Mouse (Mus musculus) liver, adult 2 months (tissue): ENCODE measurements around the gene Gm20388. TPM values are rescaled to one million over a fixed set of nuclear protein-coding genes. Genes with fewer than 3 reads are reported as not detected.
A peak's percentile ranks its signal among the peaks of the same experiment; 100 is the strongest.

Source experiments
- DNase-seq: peaks from one replicate; pipeline ENCODE4 v3.0.0-alpha.2; 2011; ENCODE audit warnings: low read depth, low spot score; ENCODE audit errors: extremely low read depth
- H3K27ac ChIP-seq: fragments of 200-500 bp; replicated peaks from 2 replicates; pipeline ENCODE4 v1.5.1; 2012; ENCODE audit warnings: low read depth, mild to moderate bottlenecking, control low read depth, inconsistent platforms, low read length; ENCODE audit not compliant: insufficient read depth
- H3K27me3 ChIP-seq: fragments of 200-500 bp; 2 replicates; pipeline ENCODE4 v1.6.1; 2012; ENCODE audit warnings: mild to moderate bottlenecking, moderate library complexity, low read length, inconsistent platforms; ENCODE audit not compliant: control insufficient read depth, insufficient read depth
- H3K36me3 ChIP-seq: fragments of 200-500 bp; 2 replicates; pipeline ENCODE4 v1.6.1; 2012; ENCODE audit warnings: low read length, inconsistent platforms; ENCODE audit not compliant: control insufficient read depth, insufficient read depth
- H3K4me1 ChIP-seq: fragments of 200-500 bp; 2 replicates; pipeline ENCODE4 v1.6.1; 2011; ENCODE audit warnings: low read length; ENCODE audit not compliant: control insufficient read depth, insufficient read depth
- H3K4me3 ChIP-seq: fragments of 200-500 bp; 2 replicates; pipeline ENCODE4 v1.5.1; 2011; ENCODE audit warnings: low read depth, mild to moderate bottlenecking, control low read depth, low read length, moderate library complexity; ENCODE audit not compliant: insufficient read depth
- H3K79me2 ChIP-seq: fragments of 200-500 bp; 2 replicates; pipeline ENCODE4 v1.6.1; 2012; ENCODE audit warnings: inconsistent platforms, mild to moderate bottlenecking, low read length, moderate library complexity; ENCODE audit not compliant: control insufficient read depth, insufficient read depth
- H3K9ac ChIP-seq: fragments of 200-500 bp; 2 replicates; pipeline ENCODE4 v1.6.1; 2012; ENCODE audit warnings: low read depth, mild to moderate bottlenecking, control low read depth, inconsistent platforms, low read length
- CTCF ChIP-seq: fragments of 200-500 bp; IDR thresholded peaks from 2 replicates; pipeline ENCODE4 v1.5.1; 2011; ENCODE audit warnings: low read depth, low read length, control low read depth
- POLR2A ChIP-seq: fragments of 200-500 bp; IDR thresholded peaks from 2 replicates; pipeline ENCODE4 v1.6.1; 2011; ENCODE audit warnings: low read length, control low read depth; ENCODE audit not compliant: insufficient read depth; ENCODE audit errors: extremely low read depth
- WGBS: fragments of 180-500 bp; shearing (Covaris S2); methylation state at CpG from one replicate; pipeline ENCODE4 v1.1.7; 2018; 5-methylcytosine and 5-hydroxymethylcytosine counted together
- polyA plus RNA-seq: library from polyadenylated mRNA; depleted of rRNA; stranded (reverse); fragments of >200 nt; gene quantifications from 2 replicates; pipeline ENCODE4 v1.2.3, GENCODE M21; 2012
- total RNA-seq: library from RNA; depleted of rRNA; stranded (reverse); fragments of >200 nt; gene quantifications from 2 replicates; pipeline ENCODE4 v1.2.3, GENCODE M21; 2014

Gm20388 gene
- total and polyA plus RNA-seq, 2 experiments: 6.4 to 19.9 TPM

GRCm38 (mm10) chr8:122047206-122047870 is 2136.7 kb downstream of the Gm20388 start:
- Histone ChIP-seq H3K27me3 (no peaks in the 10 kb centered on the region), H3K27ac (peak overlapping the region; percentile 91), H3K9ac (peak overlapping the region; percentile 49; the same call in 1 of the 2 replicates), H3K4me3 (no peak overlapping the region), H3K79me2 (no peaks in the 10 kb centered on the region), H3K36me3 (no peaks in the 10 kb centered on the region), H3K4me1 (peaks cover 15% of the 10 kb centered on the region)
- TF ChIP-seq POLR2A: no peak
- peak; percentile 71 for TF ChIP-seq CTCF
- DNase-seq: peak; percentile 93
- WGBS: 22% methylated on average over 15 of the region's 15 CpGs

GRCm38 (mm10) chr8:122049266-122049665 is 2138.6 kb downstream of the Gm20388 start:
- no peaks in the 10 kb centered on the region for H3K36me3 ChIP-seq
- H3K4me1 ChIP-seq: peaks cover 15% of the 10 kb centered on the region
- no peak for DNase-seq
- TF ChIP-seq POLR2A: no peak
- no peak for TF ChIP-seq CTCF
- H3K27me3 ChIP-seq: no peaks in the 10 kb centered on the region
- H3K4me3 ChIP-seq: no peak overlapping the region
- no peaks in the 10 kb centered on the region for H3K79me2 ChIP-seq
- 88% methylated on average over 4 of the region's 4 CpGs for WGBS
- no peak overlapping the region for H3K27ac ChIP-seq
- no peak overlapping the region for H3K9ac ChIP-seq

- TF ChIP-seq POLR2A (no peak), CTCF (no peak)
- Histone ChIP-seq H3K4me1 (peaks cover 15% of the 10 kb centered on the region), H3K27ac (no peak overlapping the region), H3K36me3 (no peaks in the 10 kb centered on the region), H3K9ac (no peak overlapping the region), H3K79me2 (no peaks in the 10 kb centered on the region), H3K27me3 (no peaks in the 10 kb centered on the region), H3K4me3 (no peak overlapping the region)
- no peak for DNase-seq
- WGBS: 68% methylated on average over 2 of the region's 2 CpGs
These were observed 2139.3 kb downstream of the Gm20388 start for GRCm38 (mm10) chr8:122049923-122050322.

GRCm38 (mm10) chr8:122050620-122051019 is 2140.0 kb downstream of the Gm20388 start:
- Histone ChIP-seq H3K4me1 (peaks cover 12% of the 10 kb centered on the region), H3K79me2 (no peaks in the 10 kb centered on the region), H3K27ac (no peak overlapping the region), H3K27me3 (no peaks in the 10 kb centered on the region), H3K9ac (no peak overlapping the region), H3K36me3 (no peaks in the 10 kb centered on the region), H3K4me3 (no peak overlapping the region)
- WGBS: 86% methylated on average over 9 of the region's 9 CpGs
- no peak for TF ChIP-seq CTCF
- no peak for TF ChIP-seq POLR2A
- no peak for DNase-seq

GRCm38 (mm10) chr8:122055321-122055720 is 2144.7 kb downstream of the Gm20388 start:
- WGBS: 70% methylated on average over 10 of the region's 10 CpGs
- Histone ChIP-seq H3K36me3 (no peaks in the 10 kb centered on the region), H3K79me2 (no peaks in the 10 kb centered on the region), H3K4me1 (no peaks in the 10 kb centered on the region), H3K27ac (no peak overlapping the region), H3K9ac (no peak overlapping the region), H3K27me3 (no peaks in the 10 kb centered on the region), H3K4me3 (no peak overlapping the region)
- TF ChIP-seq CTCF (no peak), POLR2A (no peak)
- no peak for DNase-seq

- no peak overlapping the region for H3K27ac ChIP-seq
- no peak for TF ChIP-seq CTCF
- TF ChIP-seq POLR2A: no peak
These were observed 2145.5 kb downstream of the Gm20388 start for GRCm38 (mm10) chr8:122056113-122056512.

More at GRCm38 (mm10) chr8:122056113-122056512, 2145.5 kb downstream of the Gm20388 start:
- H3K4me1 ChIP-seq: no peaks in the 10 kb centered on the region
- no peak overlapping the region for H3K9ac ChIP-seq
- H3K79me2 ChIP-seq: no peaks in the 10 kb centered on the region
- DNase-seq: no peak
- no peaks in the 10 kb centered on the region for H3K36me3 ChIP-seq
- WGBS: 39% methylated on average over 1 of the region's 1 CpGs
- H3K27me3 ChIP-seq: no peaks in the 10 kb centered on the region
- H3K4me3 ChIP-seq: no peak overlapping the region
